In genomic region chr1:92910925-92911720, GRCm38 (mm10) we compare ENCODE assay signal across 8 mouse cellular contexts. TPM values are rescaled to one million over a fixed set of nuclear protein-coding genes. Genes with fewer than 3 reads are reported as not detected.
DNase-seq lines count a peak whose midpoint lies in the region; ATAC-seq and TF ChIP-seq lines count a peak whose summit lies in the region.

No protein-coding gene starts in this region.

- peaks cover 3% of the 10 kb centered on the region; the same call in 1 of the 2 replicates for H3K36me3 ChIP-seq in ES-E14 (ENCODE audit: control insufficient read depth, insufficient read depth, low read length, poor library complexity, severe bottlenecking)
- peaks cover 20% of the 10 kb centered on the region for H3K36me3 ChIP-seq in forebrain, postnatal 0 days (ENCODE audit: insufficient read depth)
- peaks cover 20% of the 10 kb centered on the region for H3K36me3 ChIP-seq in hindbrain, embryonic 12.5 days

- H3K27me3 ChIP-seq in forebrain, postnatal 0 days (ENCODE audit: insufficient read depth, low read length) = no peaks in the 10 kb centered on the region
- H3K27me3 ChIP-seq in hindbrain, embryonic 12.5 days = peaks cover 5% of the 10 kb centered on the region; the same call in 1 of the 2 replicates

- H3K4me3 ChIP-seq in ES-E14 (ENCODE audit: insufficient read depth in 1 of 2, low read depth in 1 of 2, low read length in 2 of 2, poor library complexity in 1 of 2, severe bottlenecking in 1 of 2) = peak overlapping the region; percentile 70 to 73
- peak overlapping the region; percentile 90 for H3K4me3 ChIP-seq in brown adipose tissue, adult 24 weeks (ENCODE audit: insufficient read depth, low read depth, low read length)
- H3K4me3 ChIP-seq in forebrain, postnatal 0 days (ENCODE audit: low read depth, low read length) = peak overlapping the region; percentile 86
- H3K4me3 ChIP-seq in hindbrain, embryonic 12.5 days = peak overlapping the region; percentile 90
- peak overlapping the region; percentile 65 for H3K4me3 ChIP-seq in left cerebral cortex, adult 2 months

- H3K27ac ChIP-seq in ES-E14 (ENCODE audit: insufficient read depth, low read depth, low read length, poor library complexity, severe bottlenecking) = no peak overlapping the region
- peak overlapping the region; percentile 6; the same call in 1 of the 2 replicates for H3K27ac ChIP-seq in brown adipose tissue, adult 24 weeks (replicated peaks; ENCODE audit: low read depth, low read length)
- peak overlapping the region; percentile 96 for H3K27ac ChIP-seq in forebrain, postnatal 0 days (ENCODE audit: low read depth, low read length)
- H3K27ac ChIP-seq in hindbrain, embryonic 12.5 days = peak overlapping the region; percentile 97
- H3K27ac ChIP-seq in left cerebral cortex, adult 2 months = peak overlapping the region; percentile 91

- 6% methylated on average over 61 of the region's 85 CpGs for whole genome bisulfite sequencing in forebrain, postnatal 0 days
- under 1% methylated on average over 69 of the region's 85 CpGs for WGBS in hindbrain, embryonic 12.5 days

- no peak for DNase-seq in ES-E14 (ENCODE audit: low read depth, low spot score)
- peak; percentile 83 for DNase-seq in forebrain, postnatal 0 days
- peak; percentile 75 to 78 for DNase-seq in left cerebral cortex, adult 2 months (ENCODE audit: extremely low spot score in 1 of 2, low spot score in 2 of 2)
- peak; percentile 66 to 81 for DNase-seq in lung, postnatal 4 days
- DNase-seq in right cerebral cortex, postnatal 25 days = peak; percentile 80

- H3K4me1 ChIP-seq in ES-E14 (ENCODE audit: control insufficient read depth in 2 of 2, insufficient read depth in 2 of 2, low read length in 2 of 2, poor library complexity in 1 of 2) = peaks cover 0 to 10% of the 10 kb centered on the region in 2 experiments; a peak in 1 of 4 replicates
- peaks cover 21% of the 10 kb centered on the region for H3K4me1 ChIP-seq in brown adipose tissue, adult 24 weeks (ENCODE audit: control insufficient read depth, insufficient read depth, insufficient read length, low read length)
- peaks cover 28% of the 10 kb centered on the region for H3K4me1 ChIP-seq in forebrain, postnatal 0 days (ENCODE audit: insufficient read depth)
- peaks cover 39% of the 10 kb centered on the region for H3K4me1 ChIP-seq in hindbrain, embryonic 12.5 days

- ATAC-seq in forebrain, postnatal 0 days = peak; percentile 65
- ATAC-seq in hindbrain, embryonic 12.5 days (ENCODE audit: low FRiP score) = peak; percentile 12
- ATAC-seq in megakaryocyte progenitor cell, adult 5-6 weeks (replicated peaks; ENCODE audit: poor library complexity) = no peak

- H3K9me3 ChIP-seq in ES-E14 (ENCODE audit: control insufficient read depth, insufficient read depth, low read depth, low read length) = no peaks in the 10 kb centered on the region
- H3K9me3 ChIP-seq in forebrain, postnatal 0 days (ENCODE audit: low read length) = no peaks in the 10 kb centered on the region
- no peaks in the 10 kb centered on the region for H3K9me3 ChIP-seq in hindbrain, embryonic 12.5 days (replicated peaks)

- intact Hi-C loops in left cerebral cortex, adult 2 months (cut with DNase I) = loop anchor here (1.0 kb wide), 1 partner anchor 23 kb away; the partner anchor contains the start of gene Capn10

- H3K9ac ChIP-seq in ES-E14 (ENCODE audit: insufficient read depth, low read depth, low read length, poor library complexity, severe bottlenecking) = peak overlapping the region; percentile 68
- H3K9ac ChIP-seq in forebrain, postnatal 0 days = peak overlapping the region; percentile 97
- H3K9ac ChIP-seq in hindbrain, embryonic 12.5 days = peak overlapping the region; percentile 95

- no peak for TF ChIP-seq CTCF in forebrain, postnatal 0 days (IDR thresholded peaks at IDR 0.05; ENCODE audit: low read depth)
- TF ChIP-seq CTCF in left cerebral cortex, adult 2 months (IDR thresholded peaks at IDR 0.05) = no peak; the same call in 1 of the 2 replicates

- H3K4me2 ChIP-seq in forebrain, postnatal 0 days (ENCODE audit: low read depth) = peak overlapping the region; percentile 97
- peak overlapping the region; percentile 97 for H3K4me2 ChIP-seq in hindbrain, embryonic 12.5 days (replicated peaks)

- in situ Hi-C loops in ES-E14 (cut with MboI; ENCODE audit: low sequenced_read_pairs in 2 of 2, unreplicated experiment in 2 of 2) = no loop called here

TF ChIP-seq in ES-E14, 5 proteins besides CTCF, POLR2A, EP300 and RAD21:
- TF ChIP-seq MAFK (IDR thresholded peaks at IDR 0.05; ENCODE audit: insufficient read depth, low read depth, low read length) (no peak), CHD2 (IDR thresholded peaks at IDR 0.05; ENCODE audit: low read depth, low read length) (no peak), HCFC1 (IDR thresholded peaks at IDR 0.05; ENCODE audit: borderline replicate concordance, insufficient read depth, low read length) (no peak)
TF ChIP-seq in ES-E14: peak in this region for 0.

RNA-seq across cellular contexts. Expression of gene Rnpepl1, which starts 0.5 kb away (rescaled TPM):
- 15.8 and 20.2 TPM in 2 replicates for total RNA-seq in ES-E14 (2012; rRNA removed)
- polyA plus RNA-seq in brown adipose tissue, adult 24 weeks (2012; ENCODE audit: insufficient read depth, insufficient read length, missing spikeins) = 54.5 and 68.2 TPM in 2 replicates
- 36.8 and 37.5 TPM in 2 replicates for total RNA-seq in forebrain, postnatal 0 days (2014; rRNA removed)
- polyA plus RNA-seq in forebrain, postnatal 0 days (2015; fragmentation: Nextera tagmentation; extraction: Ambion mirVana) = 21.3 and 25.3 TPM in 2 replicates
- polyA plus RNA-seq in hindbrain, embryonic 12.5 days (2016; fragmentation: Nextera tagmentation; extraction: Ambion mirVana) = 31.6 and 34.7 TPM in 2 replicates
- total RNA-seq in left cerebral cortex, adult 2 months (2021) = 10 to 100 TPM; 30.2 to 37.4 TPM
- total RNA-seq in megakaryocyte progenitor cell, adult 5-6 weeks (2015) = 18.2 and 22.8 TPM in 2 replicates
- total RNA-seq in megakaryocyte progenitor cell, adult 5-6 weeks (2017) = 11.4 and 15.7 TPM in 2 replicates

RNA-seq across cellular contexts. Expression of gene Dusp28, which starts 4.3 kb away (rescaled TPM):
- total RNA-seq in ES-E14 (2012; rRNA removed) = 4.8 and 6.0 TPM in 2 replicates
- polyA plus RNA-seq in brown adipose tissue, adult 24 weeks (2012; ENCODE audit: insufficient read depth, insufficient read length, missing spikeins) = 25.5 and 29.2 TPM in 2 replicates
- total RNA-seq in forebrain, postnatal 0 days (2014; rRNA removed) = 17.4 and 25.7 TPM in 2 replicates
- 22.3 and 24.0 TPM in 2 replicates for polyA plus RNA-seq in forebrain, postnatal 0 days (2015; fragmentation: Nextera tagmentation; extraction: Ambion mirVana)
- polyA plus RNA-seq in hindbrain, embryonic 12.5 days (2016; fragmentation: Nextera tagmentation; extraction: Ambion mirVana) = 11.9 and 12.9 TPM in 2 replicates
- total RNA-seq in left cerebral cortex, adult 2 months (2021) = 10 to 100 TPM; 15.8 to 16.2 TPM
- total RNA-seq in megakaryocyte progenitor cell, adult 5-6 weeks (2015) = 8.5 and 10.0 TPM in 2 replicates
- 2.2 and 2.9 TPM in 2 replicates for total RNA-seq in megakaryocyte progenitor cell, adult 5-6 weeks (2017)

RNA-seq across cellular contexts. Expression of gene Ankmy1, which starts 8.4 kb away (rescaled TPM):
- 0.71 and 1.6 TPM in 2 replicates for total RNA-seq in ES-E14 (2012; rRNA removed)
- polyA plus RNA-seq in brown adipose tissue, adult 24 weeks (2012; ENCODE audit: insufficient read depth, insufficient read length, missing spikeins) = 0.40 and 0.54 TPM in 2 replicates
- total RNA-seq in forebrain, postnatal 0 days (2014; rRNA removed) = 0.33 and 0.46 TPM in 2 replicates
- 0.24 and 0.27 TPM in 2 replicates for polyA plus RNA-seq in forebrain, postnatal 0 days (2015; fragmentation: Nextera tagmentation; extraction: Ambion mirVana)
- polyA plus RNA-seq in hindbrain, embryonic 12.5 days (2016; fragmentation: Nextera tagmentation; extraction: Ambion mirVana) = 0.52 and 0.67 TPM in 2 replicates
- under 1 TPM; 0.29 to 0.37 TPM for total RNA-seq in left cerebral cortex, adult 2 months (2021)
- 0.27 TPM in 1 of 2 replicates, not detected in the other for total RNA-seq in megakaryocyte progenitor cell, adult 5-6 weeks (2015)
- 0.34 TPM in 1 of 2 replicates, not detected in the other for total RNA-seq in megakaryocyte progenitor cell, adult 5-6 weeks (2017)

RNA-seq across cellular contexts. Expression of gene Capn10, which starts 23.1 kb away (rescaled TPM):
- 32.6 and 47.8 TPM in 2 replicates for total RNA-seq in ES-E14 (2012; rRNA removed)
- 6.1 and 6.8 TPM in 2 replicates for polyA plus RNA-seq in brown adipose tissue, adult 24 weeks (2012; ENCODE audit: insufficient read depth, insufficient read length, missing spikeins)
- 84.2 and 97.3 TPM in 2 replicates for total RNA-seq in forebrain, postnatal 0 days (2014; rRNA removed)
- 47.7 and 56.7 TPM in 2 replicates for polyA plus RNA-seq in forebrain, postnatal 0 days (2015; fragmentation: Nextera tagmentation; extraction: Ambion mirVana)
- polyA plus RNA-seq in hindbrain, embryonic 12.5 days (2016; fragmentation: Nextera tagmentation; extraction: Ambion mirVana) = 54.7 and 56.3 TPM in 2 replicates
- total RNA-seq in left cerebral cortex, adult 2 months (2021) = 10 to 100 TPM; 39.0 to 40.1 TPM
- total RNA-seq in megakaryocyte progenitor cell, adult 5-6 weeks (2015) = 4.4 and 6.9 TPM in 2 replicates
- total RNA-seq in megakaryocyte progenitor cell, adult 5-6 weeks (2017) = 8.2 and 9.2 TPM in 2 replicates

RNA-seq across cellular contexts. Expression of gene Gpr35, which starts 39.5 kb away (rescaled TPM):
- total RNA-seq in ES-E14 (2012; rRNA removed) = 0.22 and 0.42 TPM in 2 replicates
- 0.67 TPM in 1 of 2 replicates, not detected in the other for polyA plus RNA-seq in brown adipose tissue, adult 24 weeks (2012; ENCODE audit: insufficient read depth, insufficient read length, missing spikeins)
- 0.38 and 1.8 TPM in 2 replicates for total RNA-seq in forebrain, postnatal 0 days (2014; rRNA removed)
- polyA plus RNA-seq in forebrain, postnatal 0 days (2015; fragmentation: Nextera tagmentation; extraction: Ambion mirVana) = 0.28 and 0.44 TPM in 2 replicates
- 0.10 and 0.41 TPM in 2 replicates for polyA plus RNA-seq in hindbrain, embryonic 12.5 days (2016; fragmentation: Nextera tagmentation; extraction: Ambion mirVana)
- 1 to 10 TPM in 1 of 2 experiments, under 1 TPM in 1; 0.16 to 1.1 TPM for total RNA-seq in left cerebral cortex, adult 2 months (2021)
- total RNA-seq in megakaryocyte progenitor cell, adult 5-6 weeks (2015) = 1.1 TPM in 2 replicates
- total RNA-seq in megakaryocyte progenitor cell, adult 5-6 weeks (2017) = 0.74 and 1.6 TPM in 2 replicates
